Mouse (Mus musculus): ENCODE data around the gene Rpl7l1.

The Rpl7l1 gene

DNA sequence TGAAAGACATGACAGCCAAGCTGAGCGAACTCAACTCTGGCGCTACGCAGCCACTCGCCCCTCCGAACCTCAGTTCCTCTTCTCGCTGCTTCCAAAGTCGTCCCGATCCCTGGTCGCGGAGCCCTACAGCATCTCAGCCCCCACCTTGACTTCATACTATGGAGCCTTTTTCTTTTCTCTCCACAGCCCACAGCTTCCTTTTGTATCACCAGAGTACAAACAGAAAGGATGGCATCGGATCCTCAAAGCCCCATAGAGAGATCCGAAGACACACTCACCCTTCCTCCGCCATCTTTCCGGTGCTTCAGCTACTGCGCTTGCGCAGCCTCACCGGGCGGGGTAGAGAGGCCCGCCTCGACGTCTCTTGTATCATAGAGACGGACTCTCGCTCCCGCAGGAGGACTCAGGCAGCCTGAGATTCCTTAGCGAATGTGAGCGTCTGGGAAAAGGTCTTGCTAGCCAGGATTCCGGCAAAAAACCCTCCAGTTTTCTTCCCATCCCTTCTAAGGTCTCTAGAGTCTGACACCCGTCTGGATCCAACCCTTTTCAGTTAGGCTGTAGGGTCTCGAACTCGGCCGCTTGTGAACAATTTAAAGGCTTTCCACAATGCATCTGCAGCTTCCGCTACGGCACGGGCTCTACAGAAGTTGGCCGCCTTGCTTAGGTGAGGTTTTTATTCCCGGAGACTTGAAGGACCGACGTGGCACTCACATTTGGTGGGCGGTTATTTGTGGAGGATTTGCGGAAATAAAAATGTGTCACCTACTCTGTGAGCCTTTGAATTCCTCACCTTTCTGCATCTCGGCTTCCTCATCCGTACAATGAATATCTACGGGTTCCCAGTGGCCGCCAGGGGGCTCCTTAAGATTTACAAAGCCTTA lies at the start of gene Rpl7l1:
TSS of gene Rpl7l1 (minus strand) at position 332 of the 881 bp plus-strand sequence.
- in situ Hi-C loops (cut with MseI, MboI), result no loop called here

DNA sequence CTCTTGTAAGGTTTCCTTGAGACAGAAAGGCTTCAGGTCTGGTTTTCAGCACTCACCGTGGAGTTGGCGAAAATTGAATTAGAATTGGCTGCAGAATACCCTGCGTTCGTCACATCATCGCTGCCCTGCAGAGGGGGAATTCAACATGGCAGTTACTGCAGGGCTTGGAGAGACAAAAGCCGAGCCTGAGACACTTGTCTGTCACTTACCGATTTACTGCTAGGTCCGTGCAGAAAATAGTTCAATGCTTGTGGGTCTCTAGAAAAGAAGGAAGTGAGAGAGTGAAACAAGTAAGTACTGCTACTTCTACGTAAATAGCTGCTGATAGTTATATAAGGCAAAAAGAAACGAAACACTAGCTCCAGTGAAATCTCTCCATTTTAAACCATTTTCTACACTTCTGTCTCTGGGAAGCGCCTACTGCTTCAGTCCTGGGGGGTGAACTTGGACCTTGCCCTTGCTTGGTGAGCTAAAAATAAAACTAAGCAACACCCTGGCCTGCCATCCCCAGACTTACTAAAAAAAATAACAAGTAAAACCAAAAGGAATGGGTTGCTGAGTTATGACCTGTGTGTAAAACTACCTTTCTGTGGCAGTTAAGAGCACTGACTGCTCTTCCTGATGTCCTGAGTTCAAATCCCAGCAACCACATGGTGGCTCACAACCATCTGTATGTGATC lies 47.5 kb upstream of the Rpl7l1 start:
- in situ Hi-C loops (cut with MseI, MboI), result no loop called here

DNA sequence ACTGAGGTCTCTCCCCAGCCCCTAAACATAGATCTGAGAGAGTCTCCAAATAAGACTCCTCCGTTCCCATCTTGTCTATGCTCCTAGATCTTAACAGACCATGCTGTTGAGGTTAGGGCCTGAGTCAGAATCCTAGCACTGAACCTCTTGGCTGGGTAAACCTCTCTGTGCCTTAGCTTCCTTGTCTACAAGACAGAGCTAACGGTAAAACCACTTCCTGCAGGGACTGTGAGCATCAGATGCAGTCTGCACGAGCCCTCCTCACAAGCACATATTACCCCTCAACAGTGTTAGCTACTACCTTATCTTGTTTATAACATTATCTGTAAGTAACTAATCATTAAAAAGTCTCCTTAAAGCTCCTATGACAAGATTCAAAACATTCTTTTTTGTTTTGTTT lies 46.5 kb upstream of the Rpl7l1 start:
- in situ Hi-C loops (cut with MseI, MboI), result no loop called here

DNA sequence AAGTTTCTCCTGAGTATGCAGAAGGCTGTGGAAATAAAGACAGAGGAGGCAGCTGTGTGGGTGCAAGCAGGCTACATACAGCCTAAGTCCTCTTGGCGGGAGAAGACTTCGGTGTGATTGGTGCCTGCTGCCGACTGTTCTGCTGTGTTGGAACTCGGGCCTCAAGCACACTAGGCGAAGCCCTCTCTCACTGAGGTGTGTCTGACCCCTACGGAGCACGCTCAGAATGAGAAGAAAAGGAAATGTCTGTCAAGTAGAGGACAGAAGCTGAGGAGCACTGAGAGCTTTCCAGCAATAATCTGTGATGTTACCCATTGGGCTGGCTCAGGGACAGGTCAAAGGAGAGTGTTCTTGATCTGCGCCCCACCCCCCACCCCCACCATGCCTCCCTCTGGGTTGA lies 40.6 kb upstream of the Rpl7l1 start:
- in situ Hi-C loops (cut with MseI, MboI), result no loop called here

DNA sequence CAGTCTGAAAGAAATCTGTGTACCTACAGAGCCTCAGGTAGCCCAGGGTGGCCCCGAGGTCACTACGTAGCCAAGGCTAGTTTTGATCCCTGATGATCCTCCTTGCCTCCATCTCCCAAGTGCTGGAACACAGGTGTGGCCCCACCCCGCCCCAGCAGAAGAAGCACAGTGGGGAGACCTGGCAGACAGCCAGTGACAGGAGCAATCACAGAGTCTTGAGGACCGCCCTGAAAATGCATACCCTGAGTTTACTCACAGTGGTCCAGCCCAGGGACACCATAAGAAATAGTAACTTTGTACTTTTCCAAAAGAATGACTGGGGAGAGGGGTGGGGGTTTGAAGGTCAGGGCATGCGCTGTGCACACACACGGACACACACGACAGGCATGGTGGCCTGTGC lies 38.2 kb upstream of the Rpl7l1 start:
- in situ Hi-C loops (cut with MseI, MboI), result no loop called here

DNA sequence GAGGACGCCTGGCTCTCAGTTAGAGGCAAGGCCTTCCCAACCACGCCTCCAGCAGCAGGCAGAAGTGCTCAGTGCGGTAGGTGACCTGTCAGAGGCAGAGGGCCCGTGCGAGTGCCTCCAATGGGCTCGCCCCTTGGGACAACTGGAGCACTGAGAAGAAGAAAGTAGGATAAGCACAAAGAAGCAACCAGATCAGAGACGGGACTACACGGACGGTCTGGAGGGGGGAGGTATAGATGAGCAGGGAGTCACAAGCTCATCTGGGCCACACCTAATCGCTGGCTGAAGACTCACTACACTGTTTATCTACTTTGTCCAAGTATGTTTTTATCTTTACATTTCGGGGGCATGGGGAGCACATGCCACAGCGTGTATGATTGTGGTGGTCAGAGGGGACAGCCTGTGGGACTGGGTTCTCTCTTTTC lies 35.3 kb upstream of the Rpl7l1 start:
- in situ Hi-C loops (cut with MseI, MboI), result no loop called here

DNA sequence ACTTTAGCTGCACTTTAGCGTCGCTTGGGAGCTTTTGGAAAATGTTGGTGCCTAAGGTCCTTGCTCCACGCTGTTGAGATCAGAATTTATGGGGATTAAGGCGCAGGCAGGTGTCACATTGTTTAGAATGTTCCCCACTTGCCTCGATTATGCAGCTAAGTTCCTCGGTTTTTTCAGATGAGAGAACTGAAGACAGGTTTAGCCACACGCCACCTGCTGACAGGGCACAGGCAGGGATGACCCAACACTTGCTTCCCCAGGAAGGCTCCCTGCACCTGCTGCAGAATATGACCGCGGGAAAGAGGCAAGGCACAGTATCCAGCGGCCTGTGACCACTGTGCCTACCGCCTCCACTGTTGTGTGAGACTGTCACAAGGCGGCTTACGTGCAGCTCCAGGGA lies 33.8 kb upstream of the Rpl7l1 start:
- in situ Hi-C loops (cut with MseI, MboI), result no loop called here

DNA sequence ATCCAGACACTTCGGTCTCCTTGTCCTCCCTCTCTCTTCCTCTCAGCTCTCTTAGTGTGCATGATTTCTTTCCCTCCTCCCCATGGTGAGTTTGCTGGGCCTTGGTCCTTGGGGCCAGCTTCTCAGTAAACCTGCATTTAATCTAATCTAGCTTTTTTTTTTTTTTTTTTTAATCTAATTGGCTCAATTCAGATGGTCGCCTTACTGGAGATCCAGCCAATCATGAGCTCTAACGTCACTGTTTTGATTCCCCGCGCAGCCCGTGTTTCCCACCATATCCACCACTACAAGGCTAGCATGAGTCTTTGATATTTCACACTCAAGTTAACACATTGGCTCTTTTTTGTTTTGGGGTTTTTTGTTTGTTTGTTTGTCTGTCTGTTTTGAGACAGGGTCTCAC lies 32.0 kb upstream of the Rpl7l1 start:
- in situ Hi-C loops (cut with MseI, MboI), result no loop called here

DNA sequence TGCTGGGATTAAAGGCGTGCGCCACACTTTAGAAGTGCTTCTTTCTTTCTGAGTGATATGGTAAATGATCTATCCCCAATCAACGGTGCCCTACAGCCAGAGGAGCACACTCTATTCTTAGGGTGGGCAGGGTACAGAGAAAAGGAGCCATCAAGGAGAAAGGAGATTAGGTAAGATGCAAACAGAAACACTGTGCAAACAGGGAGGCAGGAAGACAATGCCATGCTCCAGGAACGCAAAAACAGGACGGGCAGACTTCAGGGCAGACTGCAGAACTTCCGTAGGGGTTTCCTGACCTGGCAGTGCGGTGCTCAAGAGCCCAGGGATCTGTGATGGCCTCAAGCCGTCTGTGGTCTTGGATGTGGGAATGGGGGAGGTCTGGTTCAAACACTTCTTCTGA lies 31.2 kb upstream of the Rpl7l1 start:
- in situ Hi-C loops (cut with MseI, MboI), result no loop called here

DNA sequence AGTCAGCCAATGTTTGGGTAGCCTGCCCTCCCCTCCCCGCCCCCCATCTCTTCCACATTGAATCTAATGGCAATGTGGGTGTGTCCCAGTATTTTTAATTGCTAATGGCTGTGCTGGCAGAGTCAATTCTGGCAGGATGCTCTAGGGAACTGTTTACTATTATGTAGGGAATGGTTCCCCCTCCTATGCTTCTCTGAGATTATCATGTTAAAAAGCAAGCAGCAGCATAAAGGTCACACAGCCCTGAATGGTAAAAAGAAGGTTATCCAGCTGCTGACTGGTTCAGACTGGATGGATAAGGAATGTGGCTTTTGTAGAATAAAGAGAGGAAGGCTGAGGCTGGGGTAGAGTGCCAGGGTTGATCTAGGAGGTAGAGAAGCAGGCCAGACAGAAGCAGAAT lies 30.0 kb upstream of the Rpl7l1 start:
- in situ Hi-C loops (cut with MseI, MboI), result no loop called here

DNA sequence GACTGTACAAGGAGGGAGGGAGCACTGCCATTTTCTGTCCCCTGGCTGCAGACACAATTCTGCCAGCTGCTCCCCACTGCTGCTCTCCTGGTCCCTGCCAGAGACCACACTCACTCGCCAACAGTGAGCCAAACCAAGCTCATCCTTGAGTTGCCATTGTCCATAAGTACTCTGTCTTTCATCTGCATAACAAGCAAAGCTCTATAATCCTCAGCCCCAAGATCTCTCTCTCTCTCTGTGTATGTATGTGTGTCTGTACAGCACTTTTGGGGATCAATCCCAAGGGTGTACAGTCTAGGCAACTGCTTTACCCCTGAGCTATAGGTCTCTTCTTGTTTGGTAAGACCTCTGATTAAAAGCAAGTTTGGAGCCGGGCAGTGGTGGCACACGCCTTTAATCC lies 28.2 kb upstream of the Rpl7l1 start:
- in situ Hi-C loops (cut with MseI, MboI), result no loop called here

DNA sequence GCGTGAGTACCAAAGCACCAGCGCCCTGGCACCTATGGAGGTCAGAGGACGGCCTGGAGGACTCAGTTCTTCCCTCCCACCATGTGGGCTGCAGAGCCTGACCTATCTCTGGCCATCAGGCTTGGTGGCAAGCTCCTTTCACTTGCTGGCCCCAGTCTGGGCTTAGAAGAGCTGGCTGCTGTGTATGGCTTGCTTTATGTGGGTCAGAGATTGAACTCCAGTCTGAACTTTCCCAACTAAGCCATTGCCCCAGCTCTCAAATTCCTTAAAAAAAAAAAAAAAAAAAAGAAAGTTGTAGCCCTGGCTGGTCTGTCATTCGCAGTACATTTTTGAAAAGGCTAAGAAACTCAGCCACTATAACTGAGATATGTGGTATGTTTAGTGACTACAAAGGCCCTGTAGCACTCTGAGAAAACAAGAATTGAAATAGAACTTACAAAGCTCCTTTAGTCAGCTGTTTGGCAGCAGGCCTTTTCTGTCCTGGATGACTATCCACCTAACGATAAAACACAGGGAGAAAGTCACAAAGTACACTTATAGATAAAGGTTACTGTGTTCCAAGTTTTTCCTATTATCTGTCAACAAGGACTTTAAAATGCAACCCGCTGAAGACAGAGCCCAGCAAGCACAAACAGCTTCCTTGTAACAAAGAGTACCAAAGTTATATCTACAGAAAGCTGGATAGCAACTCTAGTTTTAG lies 26.8 kb upstream of the Rpl7l1 start:
- in situ Hi-C loops (cut with MseI, MboI), result no loop called here

DNA sequence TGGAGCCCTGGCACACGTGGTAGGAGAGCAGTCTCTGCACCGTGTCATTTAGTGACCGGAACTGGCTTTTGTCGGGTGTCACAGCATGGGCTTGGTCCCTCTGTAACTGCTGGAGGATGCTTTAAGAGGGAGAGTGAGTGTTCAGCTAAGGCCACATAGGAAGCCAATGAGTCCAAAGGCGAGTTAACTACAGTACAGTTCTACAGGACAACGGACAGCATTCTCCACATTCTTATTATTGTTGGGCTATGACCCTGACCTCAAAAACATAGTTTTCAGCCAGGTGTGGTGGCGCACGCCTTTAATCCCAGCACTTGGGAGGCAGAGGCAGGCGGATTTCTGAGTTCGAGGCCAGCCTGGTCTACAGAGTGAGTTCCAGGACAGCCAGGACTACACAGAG lies 25.9 kb upstream of the Rpl7l1 start:
- in situ Hi-C loops (cut with MseI, MboI), result no loop called here

DNA sequence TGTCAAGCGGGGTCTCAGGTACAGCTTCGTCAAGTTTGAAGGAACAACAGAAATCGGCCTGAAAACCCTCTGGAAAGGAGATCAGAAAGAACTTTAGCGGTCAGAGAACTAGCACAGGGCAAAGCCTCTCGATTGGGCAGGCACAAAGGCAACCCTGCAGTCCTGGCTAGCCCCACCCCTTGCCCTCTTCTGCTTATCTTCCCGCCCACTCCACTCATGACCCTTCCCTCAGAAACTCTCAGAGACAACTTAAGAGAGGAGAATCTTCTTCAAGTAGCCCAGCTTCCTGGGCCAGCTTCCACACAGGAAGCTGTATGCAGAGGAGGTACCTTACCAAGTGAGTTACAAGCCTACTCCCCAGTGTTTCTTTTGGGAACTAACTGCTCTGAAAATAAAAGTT lies 19.3 kb upstream of the Rpl7l1 start:
- in situ Hi-C loops (cut with MseI, MboI), result no loop called here

DNA sequence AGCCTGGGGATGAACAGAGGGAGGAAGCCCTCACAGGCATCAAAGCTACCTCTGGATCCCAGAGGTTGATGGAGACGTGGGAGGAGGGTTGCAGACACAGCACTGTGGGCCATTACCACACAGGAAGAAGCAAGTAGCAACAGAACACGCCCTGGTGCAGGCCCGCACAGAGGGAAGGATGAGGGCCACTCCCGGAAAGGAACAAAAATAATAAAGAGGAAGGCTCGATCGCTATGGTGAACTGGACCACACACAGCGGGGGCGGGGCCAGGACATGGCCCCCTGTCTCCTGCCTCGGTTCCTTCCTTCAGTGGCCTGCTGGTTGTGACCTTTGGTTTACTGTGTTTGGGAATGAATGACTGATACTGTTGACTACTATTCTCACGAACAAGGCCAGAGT lies 17.2 kb upstream of the Rpl7l1 start:
- in situ Hi-C loops (cut with MseI, MboI), result no loop called here

DNA sequence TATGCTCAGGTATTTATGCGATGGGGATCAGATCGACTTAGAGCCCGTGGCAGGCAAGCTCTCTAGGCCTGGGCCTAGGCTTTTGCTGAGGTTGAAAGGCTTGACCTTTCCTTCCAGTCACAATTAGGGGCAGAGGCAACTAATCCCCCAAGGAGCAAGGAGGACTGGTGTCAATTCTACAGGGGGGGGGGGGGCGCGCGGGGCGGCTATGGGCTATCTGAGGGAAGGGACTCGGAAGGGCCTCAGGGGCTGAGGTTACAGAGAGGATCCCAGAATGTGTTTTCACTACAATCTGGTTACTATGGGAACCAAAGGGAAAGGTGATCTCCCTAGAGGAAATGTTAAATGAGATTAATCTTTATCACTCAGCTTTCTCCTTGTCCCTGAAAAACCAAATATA lies 14.9 kb upstream of the Rpl7l1 start:
- in situ Hi-C loops (cut with MseI, MboI), result no loop called here

DNA sequence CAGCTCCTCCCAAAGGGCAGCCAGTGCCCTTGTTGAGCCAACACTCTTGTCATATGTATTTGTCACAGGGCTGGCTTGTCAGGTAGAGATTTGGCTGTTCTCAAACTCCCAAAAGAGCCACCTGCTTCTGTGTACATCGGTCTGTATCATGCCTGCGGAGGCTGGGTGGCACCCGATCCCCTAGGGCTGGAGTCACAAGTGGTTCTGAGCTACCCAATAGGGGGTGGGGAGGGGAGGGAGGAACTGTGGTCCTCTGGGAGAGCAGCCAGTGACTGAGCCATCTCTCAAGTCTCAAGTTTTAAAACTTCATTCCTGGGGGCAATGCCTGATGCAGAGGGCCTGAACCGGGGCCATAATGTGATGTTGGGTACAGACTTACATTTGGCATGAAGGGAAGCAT lies 14.3 kb upstream of the Rpl7l1 start:
- in situ Hi-C loops (cut with MseI, MboI), result no loop called here

DNA sequence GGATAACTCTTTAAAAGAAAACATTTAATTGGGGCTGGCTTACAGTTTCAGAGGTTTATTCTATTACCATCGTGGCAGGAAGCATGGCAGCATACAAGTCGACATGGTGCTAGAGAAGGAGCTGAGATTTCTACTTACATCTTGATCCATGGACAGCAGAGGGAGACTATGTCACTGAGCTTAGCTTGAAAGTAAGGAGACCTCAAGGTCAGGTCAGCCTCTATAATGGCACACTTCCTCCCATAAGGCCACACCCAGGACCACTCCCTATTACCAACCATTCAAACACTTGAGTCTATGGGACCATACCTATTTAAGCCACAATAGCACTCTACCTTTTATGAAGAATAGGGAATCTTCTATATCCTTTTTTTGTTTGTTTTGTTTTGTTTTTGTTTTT lies 10.5 kb upstream of the Rpl7l1 start:
- in situ Hi-C loops (cut with MseI, MboI), result no loop called here

DNA sequence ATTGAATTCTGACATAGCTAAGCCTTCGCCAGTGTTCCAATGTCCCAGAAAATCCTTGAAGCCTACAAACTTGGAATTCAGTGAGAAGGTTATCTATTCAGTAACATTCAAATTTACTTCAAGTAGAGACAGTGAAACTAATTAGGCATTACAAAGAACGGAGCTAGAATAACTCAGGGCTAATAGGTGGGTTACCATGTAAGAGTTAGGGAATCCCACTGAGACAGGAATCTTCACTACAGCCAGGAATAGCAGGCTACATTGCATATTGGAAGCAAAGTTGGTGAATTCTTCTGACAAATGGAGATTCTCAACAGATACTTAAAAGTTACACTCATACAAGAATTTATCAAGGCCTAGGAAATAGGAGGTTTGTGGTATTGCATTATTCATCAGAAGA lies 5.5 kb upstream of the Rpl7l1 start:
- in situ Hi-C loops (cut with MseI, MboI), result loop anchor here in 1 of 2 experiments (5.0 kb wide), 1 partner anchor 99 kb away; no protein-coding TSS in a partner anchor

DNA sequence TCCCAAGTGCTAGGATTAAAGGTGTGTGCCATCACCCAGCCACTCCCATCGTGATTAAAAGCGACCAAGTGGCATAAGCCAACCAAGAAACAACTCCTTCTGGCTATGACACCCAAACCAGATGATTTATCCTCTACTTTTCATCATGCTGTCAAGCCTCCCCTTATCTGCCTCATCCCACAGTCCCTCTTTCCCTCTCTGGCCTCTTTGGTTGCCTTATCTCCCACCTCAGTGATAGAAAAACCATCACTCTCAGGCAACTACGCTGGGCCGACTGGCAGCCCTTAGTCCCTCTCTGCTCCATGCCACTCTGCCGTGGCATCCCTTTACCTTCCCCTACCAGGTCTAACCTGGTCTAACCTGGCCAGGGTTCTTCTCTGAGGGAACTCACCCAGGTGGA lies 4.5 kb upstream of the Rpl7l1 start:
- in situ Hi-C loops (cut with MseI, MboI), result loop anchor here in 1 of 2 experiments (5.0 kb wide), 1 partner anchor 100 kb away; no protein-coding TSS in a partner anchor

DNA sequence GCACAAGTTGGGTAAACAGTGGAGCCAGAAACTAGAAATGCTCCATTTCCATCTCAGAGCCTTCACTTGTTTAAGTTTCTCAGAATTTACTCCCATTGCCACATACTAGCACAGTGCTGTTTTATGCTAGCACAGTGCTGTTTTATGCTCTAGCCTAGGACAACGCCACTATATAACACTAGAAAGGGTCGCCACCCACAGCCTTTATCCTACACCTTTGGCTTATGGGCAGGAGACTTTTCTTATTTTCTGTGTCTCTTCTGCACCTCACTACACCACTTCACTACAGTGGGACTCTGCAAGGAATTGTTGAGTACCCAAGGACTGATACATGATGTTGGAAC lies 722 bp upstream of the Rpl7l1 start:
- in situ Hi-C loops (cut with MseI, MboI), result no loop called here

DNA sequence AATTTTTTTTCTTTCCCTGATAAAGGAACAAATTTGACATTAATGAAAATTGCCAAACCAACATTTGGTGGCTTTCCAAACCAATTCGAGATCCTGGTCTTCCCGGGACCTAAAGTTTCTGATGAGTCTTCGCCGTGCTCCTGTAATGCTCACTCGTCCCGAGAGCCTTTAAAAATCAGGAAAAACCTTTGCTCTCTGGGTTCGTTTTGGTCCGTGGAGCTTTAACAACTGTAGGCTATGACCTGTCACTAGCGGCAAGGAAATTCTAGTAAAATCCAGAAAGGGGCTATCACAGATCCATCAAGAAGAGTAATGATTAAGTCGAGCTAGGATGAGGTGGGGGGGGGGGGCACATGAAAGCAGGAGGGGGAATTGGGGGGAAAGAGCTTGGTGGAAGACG lies 596 bp downstream of the Rpl7l1 start:
- in situ Hi-C loops (cut with MseI, MboI), result no loop called here

DNA sequence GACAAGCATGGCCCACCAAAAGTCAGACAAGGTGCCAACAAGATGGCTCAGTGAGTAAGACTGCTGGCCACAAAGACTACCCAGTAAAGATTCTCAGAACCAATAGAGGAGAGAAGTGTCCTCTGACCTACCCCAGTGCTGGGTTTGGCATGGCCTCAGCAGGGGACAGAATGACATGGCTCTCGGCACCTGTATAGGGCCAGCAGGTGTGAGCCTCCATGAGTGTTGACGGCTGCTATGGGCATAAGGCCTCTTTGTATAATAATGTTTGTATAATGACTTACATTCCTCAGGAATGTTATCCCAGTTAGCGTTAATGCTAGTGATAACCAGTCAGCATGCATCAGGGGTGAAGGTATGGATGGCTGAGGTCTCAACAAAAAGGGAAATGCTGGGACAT lies 6.4 kb downstream of the Rpl7l1 start:
- in situ Hi-C loops (cut with MseI, MboI), result no loop called here
